8 mouse cellular contexts compared by ENCODE assay signal in the genomic region with DNA sequence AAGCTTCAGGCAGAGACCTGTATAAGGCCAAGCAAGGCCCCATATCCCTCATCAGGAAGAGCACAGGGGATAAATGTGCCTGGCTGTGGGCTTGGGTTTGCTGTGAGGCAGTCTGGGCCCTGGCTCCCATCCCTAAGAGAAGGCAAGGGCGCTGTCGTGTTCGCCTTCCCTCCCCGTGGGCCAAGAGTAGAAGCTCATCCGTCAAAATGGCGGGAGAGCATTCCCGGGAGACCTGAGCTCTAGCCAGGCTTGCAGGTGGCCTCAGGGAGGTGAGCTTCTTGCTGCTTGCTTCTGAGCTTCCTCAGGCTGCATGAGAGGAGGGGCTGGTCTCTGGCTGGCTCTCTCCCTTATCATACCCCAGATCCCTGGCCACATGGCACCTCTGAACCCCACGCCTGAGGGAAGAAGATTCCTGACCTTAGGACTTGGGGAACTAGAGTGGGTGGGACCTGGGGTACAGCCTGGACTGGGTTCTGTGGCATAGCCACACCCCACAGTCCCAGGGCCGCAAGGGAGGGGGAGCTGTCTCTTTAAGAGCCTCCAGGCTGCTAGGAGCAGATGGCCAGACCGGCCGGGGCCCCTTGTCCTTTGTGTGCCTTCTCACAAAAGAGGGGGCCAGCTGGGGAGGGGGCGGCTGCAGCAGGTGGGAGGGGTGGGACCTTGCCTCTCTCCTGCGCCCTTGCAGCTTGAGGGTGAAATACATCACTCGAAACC. TPM values are rescaled to one million over a fixed set of nuclear protein-coding genes. Genes with fewer than 3 reads are reported as not detected.
A peak's percentile ranks its signal among the peaks of the same experiment; 100 is the strongest.
DNase-seq lines count a peak whose midpoint lies in the region; ATAC-seq and TF ChIP-seq lines count a peak whose summit lies in the region.

No protein-coding gene starts in this region.

- no peak overlapping the region for H3K9ac ChIP-seq in heart, adult 2 months (ENCODE audit: low read depth, low read length)
- H3K9ac ChIP-seq in forebrain, embryonic 11.5 days (ENCODE audit: low read length) = peak overlapping the region; percentile 99
- peak overlapping the region; percentile 49 for H3K9ac ChIP-seq in stomach, embryonic 16.5 days (ENCODE audit: low read length)

- no peaks in the 10 kb centered on the region for H3K36me3 ChIP-seq in heart, adult 2 months (ENCODE audit: control insufficient read depth, insufficient read depth, low read length)
- H3K36me3 ChIP-seq in forebrain, embryonic 11.5 days (ENCODE audit: control insufficient read depth, insufficient read depth, low read length) = peaks cover 3% of the 10 kb centered on the region
- peaks cover 11% of the 10 kb centered on the region for H3K36me3 ChIP-seq in limb, embryonic 10.5 days
- H3K36me3 ChIP-seq in stomach, embryonic 16.5 days (ENCODE audit: control insufficient read depth, insufficient read depth, low read length) = no peaks in the 10 kb centered on the region

- DNase-seq in heart, adult 2 months = peak; percentile 27 to 35
- no peak for DNase-seq in heart, postnatal 25 days (ENCODE audit: low spot score)
- DNase-seq in MN1 (ENCODE audit: low spot score) = peak; percentile 61
- DNase-seq in forebrain, embryonic 11.5 days (ENCODE audit: low spot score) = peak; percentile 92
- DNase-seq in limb, embryonic 10.5 days (ENCODE audit: low spot score) = peak; percentile 72
- no peak for DNase-seq in urinary bladder, postnatal 4 days (ENCODE audit: low spot score in 2 of 2)

- peak overlapping the region; percentile 83 for H3K27ac ChIP-seq in heart, adult 2 months
- peak overlapping the region; percentile 99 for H3K27ac ChIP-seq in forebrain, embryonic 11.5 days (ENCODE audit: low read depth, low read length)
- H3K27ac ChIP-seq in limb, embryonic 10.5 days = peak overlapping the region; percentile 99
- H3K27ac ChIP-seq in stomach, embryonic 16.5 days (ENCODE audit: low read length) = peak overlapping the region; percentile 77

- TF ChIP-seq CTCF in heart, adult 2 months (IDR thresholded peaks at IDR 0.05) = no peak

- no peak for TF ChIP-seq POLR2A in heart, adult 2 months (IDR thresholded peaks at IDR 0.05; ENCODE audit: insufficient read depth, low read depth, low read length)

- 35% methylated on average over 14 of the region's 14 CpGs for WGBS in heart, adult 2 months
- WGBS in forebrain, embryonic 11.5 days = 6% methylated on average over 14 of the region's 14 CpGs
- WGBS in limb, embryonic 10.5 days = 13% methylated on average over 14 of the region's 14 CpGs
- WGBS in stomach, embryonic 16.5 days = 19% methylated on average over 14 of the region's 14 CpGs

- no peaks in the 10 kb centered on the region for H3K27me3 ChIP-seq in heart, adult 2 months (ENCODE audit: control insufficient read depth, insufficient read depth, low read length)
- H3K27me3 ChIP-seq in forebrain, embryonic 11.5 days (ENCODE audit: control insufficient read depth, insufficient read depth, low read length) = no peaks in the 10 kb centered on the region
- H3K27me3 ChIP-seq in limb, embryonic 10.5 days (ENCODE audit: low read depth, poor library complexity, severe bottlenecking) = no peaks in the 10 kb centered on the region
- H3K27me3 ChIP-seq in stomach, embryonic 16.5 days (ENCODE audit: control insufficient read depth, insufficient read depth, low read length) = no peaks in the 10 kb centered on the region

- intact Hi-C loops in heart, adult 2 months (cut with DNase I) = loop anchor here (2.0 kb wide), 2 partner anchors 25 to 171 kb away; partner anchors contain the start of gene Naa40
- intact Hi-C loops in heart, postnatal 25 days (cut with DNase I) = no loop called here

- H3K4me1 ChIP-seq in heart, adult 2 months (ENCODE audit: control insufficient read depth, insufficient read depth, low read length) = peaks cover 10% of the 10 kb centered on the region
- peaks cover 46% of the 10 kb centered on the region for H3K4me1 ChIP-seq in forebrain, embryonic 11.5 days (replicated peaks; ENCODE audit: control insufficient read depth, insufficient read depth, low read length)
- H3K4me1 ChIP-seq in limb, embryonic 10.5 days = peaks cover 54% of the 10 kb centered on the region
- H3K4me1 ChIP-seq in stomach, embryonic 16.5 days (ENCODE audit: control insufficient read depth, insufficient read depth, low read length) = peaks cover 51% of the 10 kb centered on the region

- TF ChIP-seq EP300 in heart, adult 2 months (IDR thresholded peaks at IDR 0.05; ENCODE audit: insufficient read depth, low read depth, low read length) = no peak

- ATAC-seq in forebrain, embryonic 11.5 days (replicated peaks; ENCODE audit: low FRiP score) = peak; percentile 58
- ATAC-seq in stomach, embryonic 16.5 days (ENCODE audit: insufficient read depth, low FRiP score) = no peak
- ATAC-seq in inflammation-experienced regulatory T-cells, adult 6 months = no peak

- peaks cover 3% of the 10 kb centered on the region; the same call in 1 of the 2 replicates for H3K9me3 ChIP-seq in forebrain, embryonic 11.5 days (ENCODE audit: control insufficient read depth, low read length)
- no peaks in the 10 kb centered on the region for H3K9me3 ChIP-seq in limb, embryonic 10.5 days (replicated peaks)
- H3K9me3 ChIP-seq in stomach, embryonic 16.5 days (replicated peaks; ENCODE audit: control insufficient read depth, low read length) = no peaks in the 10 kb centered on the region

- H3K4me2 ChIP-seq in forebrain, embryonic 11.5 days (ENCODE audit: low read depth, low read length, severe bottlenecking) = peak overlapping the region; percentile 80
- 0 out of 2 replicates have a peak overlapping the region, but pooled peaks have one; percentile 17 for H3K4me2 ChIP-seq in stomach, embryonic 16.5 days (ENCODE audit: low read depth, low read length)

- H3K79me2 ChIP-seq in heart, adult 2 months (replicated peaks; ENCODE audit: control insufficient read depth, insufficient read depth, low read length) = no peaks in the 10 kb centered on the region

- no peak overlapping the region for H3K4me3 ChIP-seq in heart, adult 2 months
- peak overlapping the region; percentile 2; the same call in 1 of the 2 replicates for H3K4me3 ChIP-seq in forebrain, embryonic 11.5 days (ENCODE audit: low read depth, low read length)
- H3K4me3 ChIP-seq in limb, embryonic 10.5 days = peak overlapping the region; percentile 23
- no peak overlapping the region for H3K4me3 ChIP-seq in stomach, embryonic 16.5 days (replicated peaks; ENCODE audit: low read length)

RNA-seq across cellular contexts. Expression of gene Rcor2, which starts 1.5 kb away (rescaled TPM):
- 1 to 10 TPM; 5.7 to 7.6 TPM for total RNA-seq in heart, adult 2 months (2021)
- polyA plus RNA-seq in heart, adult 2 months (2012; rRNA removed) = 11.6 and 12.7 TPM in 2 replicates
- total RNA-seq in heart, postnatal 25 days (2021) = 1 to 10 TPM; 6.9 to 7.5 TPM
- 62.8 and 72.4 TPM in 2 replicates for polyA plus RNA-seq in forebrain, embryonic 11.5 days (2014; fragmentation: Nextera tagmentation; extraction: Ambion mirVana)
- polyA plus RNA-seq in limb, embryonic 10.5 days (2016; fragmentation: Nextera tagmentation; extraction: Ambion mirVana) = 54.9 and 63.1 TPM in 2 replicates
- polyA plus RNA-seq in stomach, embryonic 16.5 days (2015; fragmentation: Nextera tagmentation; extraction: Ambion mirVana) = 5.4 and 9.7 TPM in 2 replicates
- polyA plus RNA-seq in inflammation-experienced regulatory T-cells, adult 6 months (2017; shearing (Covaris generic)) = not detected

RNA-seq across cellular contexts. Expression of gene Naa40, which starts 24.7 kb away (rescaled TPM):
- total RNA-seq in heart, adult 2 months (2021) = 10 to 100 TPM; 14.9 to 16.4 TPM
- polyA plus RNA-seq in heart, adult 2 months (2012; rRNA removed) = 23.8 and 31.8 TPM in 2 replicates
- total RNA-seq in heart, postnatal 25 days (2021) = 10 to 100 TPM; 14.4 to 17.7 TPM
- polyA plus RNA-seq in forebrain, embryonic 11.5 days (2014; fragmentation: Nextera tagmentation; extraction: Ambion mirVana) = 106 and 107 TPM in 2 replicates
- 92.0 and 92.4 TPM in 2 replicates for polyA plus RNA-seq in limb, embryonic 10.5 days (2016; fragmentation: Nextera tagmentation; extraction: Ambion mirVana)
- polyA plus RNA-seq in stomach, embryonic 16.5 days (2015; fragmentation: Nextera tagmentation; extraction: Ambion mirVana) = 46.9 and 50.4 TPM in 2 replicates
- 10 to 100 TPM; 21.3 to 28.4 (median 27.4) TPM for polyA plus RNA-seq in inflammation-experienced regulatory T-cells, adult 6 months (2017; shearing (Covaris generic))

RNA-seq across cellular contexts. Expression of gene Cox8a, which starts 48.2 kb away (rescaled TPM):
- total RNA-seq in heart, adult 2 months (2021) = 100 to 1,000 TPM; 384 to 424 TPM
- 589 and 775 TPM in 2 replicates for polyA plus RNA-seq in heart, adult 2 months (2012; rRNA removed)
- 100 to 1,000 TPM; 407 to 462 TPM for total RNA-seq in heart, postnatal 25 days (2021)
- 678 and 706 TPM in 2 replicates for polyA plus RNA-seq in forebrain, embryonic 11.5 days (2014; fragmentation: Nextera tagmentation; extraction: Ambion mirVana)
- polyA plus RNA-seq in limb, embryonic 10.5 days (2016; fragmentation: Nextera tagmentation; extraction: Ambion mirVana) = 862 and 928 TPM in 2 replicates
- 986 and 1,009 TPM in 2 replicates for polyA plus RNA-seq in stomach, embryonic 16.5 days (2015; fragmentation: Nextera tagmentation; extraction: Ambion mirVana)
- 100 to 1,000 TPM; 284 to 445 (median 299) TPM for polyA plus RNA-seq in inflammation-experienced regulatory T-cells, adult 6 months (2017; shearing (Covaris generic))

RNA-seq across cellular contexts. Expression of gene Otub1, which starts 59.5 kb away (rescaled TPM):
- total RNA-seq in heart, adult 2 months (2021) = 10 to 100 TPM; 62.1 to 70.9 TPM
- polyA plus RNA-seq in heart, adult 2 months (2012; rRNA removed) = 73.3 and 84.2 TPM in 2 replicates
- 10 to 100 TPM; 74.7 to 82.3 TPM for total RNA-seq in heart, postnatal 25 days (2021)
- 238 and 256 TPM in 2 replicates for polyA plus RNA-seq in forebrain, embryonic 11.5 days (2014; fragmentation: Nextera tagmentation; extraction: Ambion mirVana)
- 252 and 263 TPM in 2 replicates for polyA plus RNA-seq in limb, embryonic 10.5 days (2016; fragmentation: Nextera tagmentation; extraction: Ambion mirVana)
- polyA plus RNA-seq in stomach, embryonic 16.5 days (2015; fragmentation: Nextera tagmentation; extraction: Ambion mirVana) = 157 and 169 TPM in 2 replicates
- 100 to 1,000 TPM; 164 to 183 (median 169) TPM for polyA plus RNA-seq in inflammation-experienced regulatory T-cells, adult 6 months (2017; shearing (Covaris generic))

Comparison
In these comparisons a context has a peak if more than half of its experiments do, and no peak if none do; other contexts are left out.
1. DNase-seq: peak in heart, adult 2 months (2 of 2), MN1 (single experiment), forebrain, embryonic 11.5 days (single experiment) and limb, embryonic 10.5 days (single experiment); none in heart, postnatal 25 days (single experiment) and urinary bladder, postnatal 4 days (0 of 2).
2. H3K4me3 ChIP-seq: peak in forebrain, embryonic 11.5 days (single experiment) and limb, embryonic 10.5 days (single experiment); none in heart, adult 2 months (single experiment) and stomach, embryonic 16.5 days (single experiment).
3. Peak in every context shown above with its lines, with median percentiles within 50 percentile points of each other: H3K27ac ChIP-seq.